Mouse (Mus musculus) embryonic facial prominence, embryonic 11.5 days (tissue): ENCODE results near the gene Ift20. TPM values are rescaled to one million over a fixed set of nuclear protein-coding genes. Genes with fewer than 3 reads are reported as not detected.
A peak's percentile ranks its signal among the peaks of the same experiment; 100 is the strongest.

ENCODE experiments used
- ATAC-seq: fragments of 200-750 bp; cut with Nextera tagmentation; replicated peaks from 2 replicates; pipeline ENCODE4 v1.8.0; 2017; ENCODE audit warnings: low read depth; ENCODE audit not compliant: insufficient number of reproducible peaks, low FRiP score, low TSS enrichment
- DNase-seq: peaks from one replicate; pipeline ENCODE4 v3.0.0-alpha.2; 2015; ENCODE audit warnings: low spot score
- H3K27ac ChIP-seq: fragments of 300-500 bp; sonication (generic); replicated peaks from 2 replicates; pipeline ENCODE4 v1.5.1; 2014; ENCODE audit warnings: mild to moderate bottlenecking, low read depth, low read length, control low read depth
- H3K27me3 ChIP-seq: fragments of 300-500 bp; sonication (generic); 2 replicates; pipeline ENCODE4 v1.6.1; 2014; ENCODE audit warnings: mild to moderate bottlenecking, low read length, moderate library complexity, mixed read lengths; ENCODE audit not compliant: control insufficient read depth, insufficient read depth
- H3K36me3 ChIP-seq: fragments of 300-500 bp; sonication (generic); replicated peaks from 2 replicates; pipeline ENCODE4 v1.6.1; 2014; ENCODE audit warnings: low read depth, mild to moderate bottlenecking, low read length, moderate library complexity, mixed read lengths; ENCODE audit not compliant: control insufficient read depth, insufficient read depth
- H3K4me1 ChIP-seq: fragments of 300-500 bp; sonication (generic); 2 replicates; pipeline ENCODE4 v1.6.1; 2014; ENCODE audit warnings: low read length, mixed read lengths; ENCODE audit not compliant: control insufficient read depth, insufficient read depth
- H3K4me2 ChIP-seq: fragments of 300-500 bp; sonication (generic); 2 replicates; pipeline ENCODE4 v1.6.1; 2014; ENCODE audit warnings: low read depth, mild to moderate bottlenecking, control low read depth, low read length, moderate library complexity
- H3K4me3 ChIP-seq: fragments of 300-500 bp; sonication (generic); 2 replicates; pipeline ENCODE4 v1.5.1; 2014; ENCODE audit warnings: low read depth, low read length, control low read depth
- H3K9ac ChIP-seq: fragments of 300-500 bp; sonication (generic); replicated peaks from 2 replicates; pipeline ENCODE4 v1.6.1; 2014; ENCODE audit warnings: mild to moderate bottlenecking, control low read depth, low read length
- H3K9me3 ChIP-seq: fragments of 300-500 bp; sonication (generic); replicated peaks from 2 replicates; pipeline ENCODE4 v1.6.1; 2016; ENCODE audit warnings: mild to moderate bottlenecking, low read length, inconsistent platforms, mixed read lengths; ENCODE audit not compliant: control insufficient read depth
- WGBS: fragments of 180-500 bp; shearing (Covaris S2); extraction: QIAGEN DNeasy Blood & Tissue Kit; methylation state at CpG from one replicate; pipeline ENCODE4 v1.1.7; 2014; 5-methylcytosine and 5-hydroxymethylcytosine counted together
- polyA plus RNA-seq: library from polyadenylated mRNA; unstranded; fragments of >200 nt; fragmentation: Nextera tagmentation; extraction: Ambion mirVana; gene quantifications from 2 replicates; pipeline ENCODE4 v1.2.1, GENCODE M21; 2014

Gene Ift20
- polyA plus RNA-seq, 1 experiment from 2014 or later = 138 TPM

- H3K27me3 ChIP-seq = no peaks in the 10 kb centered on the region
- ATAC-seq = no peak
- 93% methylated on average over 7 of the region's 7 CpGs for WGBS
- H3K4me2 ChIP-seq = no peak overlapping the region
- no peak for DNase-seq
- H3K4me1 ChIP-seq = peaks cover 2% of the 10 kb centered on the region
- no peak overlapping the region for H3K4me3 ChIP-seq
- H3K36me3 ChIP-seq = no peaks in the 10 kb centered on the region
- H3K27ac ChIP-seq = no peak overlapping the region
- no peak overlapping the region for H3K9ac ChIP-seq
- no peaks in the 10 kb centered on the region for H3K9me3 ChIP-seq
Measured at GRCm38 (mm10) chr11:78544449-78545111, 8.4 kb downstream of the Ift20 start.

- H3K4me1 ChIP-seq = peaks cover 2% of the 10 kb centered on the region
- no peak overlapping the region for H3K27ac ChIP-seq
- H3K36me3 ChIP-seq = no peaks in the 10 kb centered on the region
- ATAC-seq (no peak), DNase-seq (no peak)
- WGBS = 73% methylated on average over 8 of the region's 8 CpGs
- H3K9ac ChIP-seq = 0 out of 2 replicates have a peak overlapping the region, but pooled peaks have one; percentile 13
- H3K27me3 ChIP-seq = no peaks in the 10 kb centered on the region
- no peaks in the 10 kb centered on the region for H3K9me3 ChIP-seq
- no peak overlapping the region for H3K4me2 ChIP-seq
- no peak overlapping the region for H3K4me3 ChIP-seq
Measured at GRCm38 (mm10) chr11:78545181-78545580, 9.0 kb downstream of the Ift20 start.

GRCm38 (mm10) chr11:78547718-78548460 lies 11.7 kb downstream of the Ift20 start:
- H3K4me2 ChIP-seq = no peak overlapping the region
- H3K4me1 ChIP-seq = peaks cover 2% of the 10 kb centered on the region
- H3K9me3 ChIP-seq = no peaks in the 10 kb centered on the region
- H3K9ac ChIP-seq = no peak overlapping the region
- no peak overlapping the region for H3K4me3 ChIP-seq
- DNase-seq = no peak
- WGBS = 84% methylated on average over 2 of the region's 2 CpGs
- H3K36me3 ChIP-seq = no peaks in the 10 kb centered on the region
- no peak overlapping the region for H3K27ac ChIP-seq
- no peaks in the 10 kb centered on the region for H3K27me3 ChIP-seq
- no peak for ATAC-seq

GRCm38 (mm10) chr11:78549491-78549987 lies 13.4 kb downstream of the Ift20 start:
- no peaks in the 10 kb centered on the region for H3K9me3 ChIP-seq
- H3K36me3 ChIP-seq = no peaks in the 10 kb centered on the region
- DNase-seq = no peak
- H3K4me2 ChIP-seq = peak overlapping the region; percentile 69
- no peak overlapping the region for H3K27ac ChIP-seq
- H3K27me3 ChIP-seq = no peaks in the 10 kb centered on the region
- WGBS = 8% methylated on average over 5 of the region's 5 CpGs
- peaks cover 2% of the 10 kb centered on the region for H3K4me1 ChIP-seq
- no peak for ATAC-seq
- peak overlapping the region; percentile 71 for H3K9ac ChIP-seq
- peak overlapping the region; percentile 59 for H3K4me3 ChIP-seq

GRCm38 (mm10) chr11:78550168-78551058 lies 14.3 kb downstream of the Ift20 start, which contains the start of gene Tmem97:
TSS of gene Tmem97 (minus strand) at chr11:78550777.
- Histone ChIP-seq H3K27me3 (no peaks in the 10 kb centered on the region), H3K9me3 (no peaks in the 10 kb centered on the region), H3K9ac (peak within 1 kb of the TSS; percentile 71), H3K4me2 (peak within 1 kb of the TSS; percentile 69), H3K4me1 (peaks cover 2% of the 10 kb centered on the region), H3K36me3 (no peaks in the 10 kb centered on the region), H3K27ac (peak within 1 kb of the TSS; percentile 73), H3K4me3 (peak within 1 kb of the TSS; percentile 59)
- WGBS = under 1% methylated on average over 60 of the region's 60 CpGs
- peak; percentile 98 for DNase-seq
- ATAC-seq = peak; percentile 100

GRCm38 (mm10) chr11:78551059-78551398 lies 14.9 kb downstream of the Ift20 start:
- Histone ChIP-seq H3K9ac (peak overlapping the region; percentile 71), H3K27ac (peak overlapping the region; percentile 52; the same call in 1 of the 2 replicates), H3K4me3 (peak overlapping the region; percentile 59), H3K27me3 (no peaks in the 10 kb centered on the region), H3K36me3 (no peaks in the 10 kb centered on the region), H3K4me1 (peaks cover 2% of the 10 kb centered on the region), H3K4me2 (peak overlapping the region; percentile 69), H3K9me3 (no peaks in the 10 kb centered on the region)
- DNase-seq = no peak
- ATAC-seq = peak; percentile 22
- 30% methylated on average over 6 of the region's 6 CpGs for WGBS

GRCm38 (mm10) chr11:78555623-78556022 lies 19.5 kb downstream of the Ift20 start:
- no peak overlapping the region for H3K4me2 ChIP-seq
- no peak for DNase-seq

More at GRCm38 (mm10) chr11:78555623-78556022, 19.5 kb downstream of the Ift20 start:
- Histone ChIP-seq H3K4me3 (no peak overlapping the region), H3K4me1 (no peaks in the 10 kb centered on the region), H3K27ac (no peak overlapping the region), H3K27me3 (no peaks in the 10 kb centered on the region), H3K36me3 (no peaks in the 10 kb centered on the region), H3K9ac (no peak overlapping the region), H3K9me3 (no peaks in the 10 kb centered on the region)
- WGBS = 83% methylated on average over 3 of the region's 3 CpGs
- no peak for ATAC-seq
